Mouse (Mus musculus) hindbrain, embryonic 14.5 days (tissue): ENCODE results near the gene Galnt12. TPM values are rescaled to one million over a fixed set of nuclear protein-coding genes. Genes with fewer than 3 reads are reported as not detected.

Experiments
- ATAC-seq: fragments of 200-750 bp; cut with Nextera tagmentation; 2 replicates; pipeline ENCODE4 v1.8.0; 2017; ENCODE audit warnings: moderate number of reproducible peaks, mild to moderate bottlenecking, moderate TSS enrichment, moderate library complexity; ENCODE audit not compliant: low FRiP score
- DNase-seq: peaks from one replicate; pipeline ENCODE4 v3.0.0-alpha.2; 2015; ENCODE audit warnings: low spot score
- H3K27ac ChIP-seq: fragments of 300-500 bp; sonication (generic); 2 replicates; pipeline ENCODE4 v1.5.1; 2014; ENCODE audit warnings: mild to moderate bottlenecking, moderate library complexity
- H3K27me3 ChIP-seq: fragments of 300-500 bp; sonication (generic); 2 replicates; pipeline ENCODE4 v1.6.1; 2014; ENCODE audit warnings: mild to moderate bottlenecking, low read length, mixed read lengths; ENCODE audit not compliant: control insufficient read depth, insufficient read depth
- H3K36me3 ChIP-seq: fragments of 300-500 bp; sonication (generic); replicated peaks from 2 replicates; pipeline ENCODE4 v1.6.1; 2014; ENCODE audit not compliant: control insufficient read depth, insufficient read depth
- H3K4me1 ChIP-seq: fragments of 300-500 bp; sonication (generic); replicated peaks from 2 replicates; pipeline ENCODE4 v1.6.1; 2014; ENCODE audit warnings: antibody characterized with exemption, low read length, mixed read lengths; ENCODE audit not compliant: control insufficient read depth, insufficient read depth
- H3K4me2 ChIP-seq: fragments of 300-500 bp; sonication (generic); replicated peaks from 2 replicates; pipeline ENCODE4 v1.6.1; 2014; ENCODE audit warnings: mild to moderate bottlenecking, moderate library complexity
- H3K4me3 ChIP-seq: fragments of 300-500 bp; sonication (generic); replicated peaks from 2 replicates; pipeline ENCODE4 v1.5.1; 2014; ENCODE audit warnings: mild to moderate bottlenecking, low read length
- H3K9ac ChIP-seq: fragments of 300-500 bp; sonication (generic); 2 replicates; pipeline ENCODE4 v1.6.1; 2014
- H3K9me3 ChIP-seq: fragments of 300-500 bp; sonication (generic); 2 replicates; pipeline ENCODE4 v1.6.1; 2016; ENCODE audit warnings: low read length; ENCODE audit not compliant: control insufficient read depth
- WGBS: fragments of 180-500 bp; shearing (Covaris S2); extraction: QIAGEN DNeasy Blood & Tissue Kit; methylation state at CpG from one replicate; pipeline ENCODE4 v1.1.7; 2014; 5-methylcytosine and 5-hydroxymethylcytosine counted together
- polyA plus RNA-seq: library from polyadenylated mRNA; unstranded; fragments of >200 nt; fragmentation: Nextera tagmentation; extraction: Ambion mirVana; gene quantifications from 2 replicates; pipeline ENCODE4 v1.2.1, GENCODE M21; 2014

Galnt12 gene
- polyA plus RNA-seq, 1 experiment from 2014 or later: 1.2 TPM

DNA sequence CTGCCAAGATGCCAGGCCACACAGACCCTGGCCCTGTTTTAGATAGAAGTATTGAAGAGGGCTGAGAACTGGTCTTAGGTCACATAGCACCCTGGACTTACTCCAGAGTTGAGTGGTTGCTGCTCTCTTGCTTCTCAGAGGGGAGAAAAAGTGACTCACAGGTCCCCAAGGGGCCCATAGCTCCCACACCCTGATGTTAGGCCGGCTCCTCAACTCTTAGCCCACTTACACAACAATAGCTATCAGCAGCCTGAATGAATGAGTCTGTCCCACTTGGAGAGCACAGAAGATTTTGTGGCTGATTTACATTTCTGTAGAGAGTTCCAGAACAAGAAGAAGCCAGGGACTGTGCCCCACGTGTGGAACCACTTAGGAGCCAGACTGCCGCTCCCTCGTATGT lies 37.9 kb downstream of the Galnt12 start:
- H3K9me3 ChIP-seq: peaks cover 4% of the 10 kb centered on the region; the same call in 1 of the 2 replicates
- no peaks in the 10 kb centered on the region for H3K27me3 ChIP-seq
- H3K4me2 ChIP-seq: no peak overlapping the region
- H3K4me3 ChIP-seq: no peak overlapping the region
- WGBS: 54% methylated on average over 4 of the region's 4 CpGs
- H3K4me1 ChIP-seq: no peaks in the 10 kb centered on the region
- ATAC-seq: no peak
- no peak for DNase-seq
- H3K27ac ChIP-seq: no peak overlapping the region
- no peaks in the 10 kb centered on the region for H3K36me3 ChIP-seq
- H3K9ac ChIP-seq: no peak overlapping the region

DNA sequence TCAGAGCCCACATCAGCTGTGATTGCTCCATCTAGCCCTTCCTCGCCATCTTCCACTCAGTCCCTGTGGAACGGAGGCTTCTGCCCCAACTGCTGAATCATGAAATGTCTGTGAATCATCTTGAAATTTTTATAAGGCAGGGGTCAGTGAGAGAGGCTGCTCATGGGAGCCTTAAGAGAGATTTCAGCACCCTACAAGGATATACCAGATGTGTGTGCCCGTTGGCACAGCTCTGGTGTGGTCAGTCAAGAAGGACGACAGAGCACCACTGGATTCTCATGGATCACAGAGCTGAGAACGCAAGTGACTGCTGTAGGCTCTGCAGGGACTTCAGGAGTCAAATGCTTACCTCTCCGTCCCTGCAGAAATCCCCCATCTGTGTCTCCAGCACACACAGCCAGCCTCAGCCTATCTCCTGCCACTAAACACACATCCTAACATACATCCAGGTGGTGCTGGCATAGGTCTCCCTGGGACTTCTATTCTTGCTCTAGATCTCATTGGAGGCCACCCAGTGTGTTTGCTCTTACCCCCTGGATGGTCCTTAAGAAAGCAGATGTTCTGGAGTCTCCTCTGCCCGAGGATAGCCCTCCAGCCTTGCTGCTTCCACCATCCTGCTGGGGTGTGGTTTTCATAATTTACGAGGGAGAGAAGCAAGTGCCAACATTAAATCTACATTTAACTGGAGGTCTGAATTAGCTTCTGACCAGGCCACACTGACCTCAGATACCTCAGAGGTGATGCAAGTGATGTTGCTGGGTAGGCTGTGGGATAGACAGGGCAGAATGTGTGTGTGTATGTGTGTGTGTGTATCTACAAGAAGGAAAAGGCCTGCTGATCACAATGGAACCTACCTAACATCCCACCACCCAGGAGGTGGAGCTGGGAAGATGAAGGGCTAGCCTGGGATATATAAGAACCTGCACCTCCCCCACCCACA lies 38.7 kb downstream of the Galnt12 start:
- DNase-seq (no peak), ATAC-seq (no peak)
- no peak overlapping the region for H3K4me3 ChIP-seq
- H3K9me3 ChIP-seq: peaks cover 4% of the 10 kb centered on the region; the same call in 1 of the 2 replicates
- H3K36me3 ChIP-seq: no peaks in the 10 kb centered on the region
- no peak overlapping the region for H3K9ac ChIP-seq
- no peak overlapping the region for H3K27ac ChIP-seq
- no peaks in the 10 kb centered on the region for H3K4me1 ChIP-seq
- no peaks in the 10 kb centered on the region for H3K27me3 ChIP-seq
- WGBS: 81% methylated on average over 8 of the region's 8 CpGs
- H3K4me2 ChIP-seq: no peak overlapping the region

DNA sequence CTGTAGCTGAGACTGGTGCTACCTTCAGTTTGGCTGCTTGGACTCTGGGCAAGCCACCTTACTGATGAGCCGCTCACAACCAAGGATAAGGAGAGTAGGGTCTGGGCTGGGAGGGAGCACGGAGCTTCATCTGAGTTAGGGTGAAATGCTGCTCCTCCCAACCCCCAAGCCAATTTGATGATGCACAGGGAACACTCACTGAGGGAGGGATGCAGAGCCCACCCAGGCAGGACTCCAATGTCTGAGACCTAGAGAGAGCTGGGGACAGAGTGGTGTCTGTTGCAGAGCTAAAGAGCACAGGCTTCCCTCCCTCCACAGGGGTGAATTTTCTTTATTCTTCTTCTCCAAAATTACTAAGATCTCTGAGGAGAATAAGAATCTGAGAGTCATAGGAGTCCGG lies 40.2 kb downstream of the Galnt12 start:
- WGBS: 88% methylated on average over 3 of the region's 3 CpGs
- Histone ChIP-seq H3K36me3 (no peaks in the 10 kb centered on the region), H3K27ac (no peak overlapping the region), H3K9ac (no peak overlapping the region), H3K4me3 (no peak overlapping the region), H3K9me3 (peaks cover 2% of the 10 kb centered on the region; the same call in 1 of the 2 replicates), H3K4me2 (no peak overlapping the region), H3K27me3 (no peaks in the 10 kb centered on the region), H3K4me1 (no peaks in the 10 kb centered on the region)
- ATAC-seq (no peak), DNase-seq (no peak)

DNA sequence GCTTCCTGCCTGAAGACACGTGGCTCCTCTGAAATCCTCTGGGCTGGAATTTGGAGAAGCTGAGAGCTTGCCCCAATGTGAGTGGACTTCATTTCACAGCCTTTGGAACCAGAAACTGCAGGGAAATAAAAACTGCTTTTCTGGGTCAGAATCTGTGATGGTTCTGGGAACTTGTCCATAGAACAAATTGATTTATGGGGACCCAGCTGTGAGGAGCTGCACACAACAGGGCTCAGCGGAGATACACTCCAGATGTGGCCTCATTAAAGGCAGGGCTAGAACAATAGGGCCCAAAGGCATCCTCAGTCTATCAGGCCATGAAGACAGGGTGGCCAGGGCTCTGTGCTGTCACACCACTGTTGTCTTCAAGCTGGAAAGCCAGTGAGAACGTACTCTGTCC lies 40.7 kb downstream of the Galnt12 start:
- DNase-seq (no peak), ATAC-seq (no peak)
- no peak overlapping the region for H3K4me2 ChIP-seq
- H3K4me1 ChIP-seq: no peaks in the 10 kb centered on the region
- no peaks in the 10 kb centered on the region for H3K9me3 ChIP-seq
- 41% methylated on average over 3 of the region's 3 CpGs for WGBS
- H3K27me3 ChIP-seq: no peaks in the 10 kb centered on the region
- no peaks in the 10 kb centered on the region for H3K36me3 ChIP-seq
- H3K9ac ChIP-seq: no peak overlapping the region
- H3K4me3 ChIP-seq: no peak overlapping the region
- no peak overlapping the region for H3K27ac ChIP-seq

DNA sequence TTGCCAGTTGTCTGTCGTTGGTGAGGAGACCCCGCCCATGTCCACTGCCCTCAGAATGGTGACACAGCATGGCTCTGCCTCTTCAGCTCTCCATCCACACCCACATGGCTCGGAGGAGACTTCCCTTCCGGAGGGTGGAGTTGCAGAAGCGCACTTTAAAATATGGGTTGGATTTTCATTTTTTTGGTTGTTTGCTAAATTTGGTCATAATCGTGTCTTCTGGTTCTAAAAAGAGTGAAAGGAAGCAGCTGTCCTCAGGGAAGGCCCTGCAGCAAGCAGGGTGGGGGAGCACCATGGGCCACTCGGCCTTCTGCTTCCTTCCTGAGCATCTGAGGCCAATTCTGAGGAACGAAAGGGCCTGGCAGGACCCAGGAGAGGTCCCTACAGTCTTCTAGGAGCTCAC lies 45.0 kb downstream of the Galnt12 start:
- ATAC-seq: no peak
- H3K27ac ChIP-seq: no peak overlapping the region
- WGBS: 85% methylated on average over 8 of the region's 8 CpGs

DNA sequence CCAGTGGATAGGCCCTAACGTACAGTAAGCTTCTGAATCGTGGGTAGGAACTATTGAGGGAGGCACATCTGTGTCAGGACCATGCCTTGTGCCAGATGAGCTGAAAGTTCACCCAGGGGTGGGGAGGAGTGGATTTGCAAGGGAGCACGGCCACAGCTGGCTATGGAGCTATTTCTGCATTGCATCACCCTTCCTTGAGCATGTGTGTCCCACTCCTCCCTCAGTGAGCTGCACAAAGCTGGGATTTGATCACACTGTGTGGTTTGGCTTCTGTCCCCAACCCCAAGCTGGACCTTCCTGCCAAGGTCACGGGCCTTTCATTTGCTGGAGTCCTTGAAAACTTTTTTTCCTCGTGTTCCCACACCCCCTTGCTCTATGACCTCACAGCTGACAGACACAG lies 45.8 kb downstream of the Galnt12 start:
- Histone ChIP-seq H3K27me3 (no peaks in the 10 kb centered on the region), H3K4me1 (0 out of 2 replicates have a peak, but pooled peaks cover 15% of the 10 kb centered on the region), H3K9ac (no peak overlapping the region), H3K36me3 (no peaks in the 10 kb centered on the region), H3K9me3 (no peaks in the 10 kb centered on the region), H3K4me3 (no peak overlapping the region), H3K4me2 (no peak overlapping the region), H3K27ac (no peak overlapping the region)
- WGBS: 82% methylated on average over 5 of the region's 5 CpGs
- ATAC-seq (no peak), DNase-seq (no peak)

More for the DNA sequence above, 45.0 kb downstream of the Galnt12 start:
- Histone ChIP-seq H3K9me3 (no peaks in the 10 kb centered on the region), H3K36me3 (no peaks in the 10 kb centered on the region), H3K4me1 (0 out of 2 replicates have a peak, but pooled peaks cover 7% of the 10 kb centered on the region), H3K4me3 (no peak overlapping the region), H3K27me3 (no peaks in the 10 kb centered on the region), H3K9ac (no peak overlapping the region), H3K4me2 (no peak overlapping the region)
- no peak for DNase-seq

DNA sequence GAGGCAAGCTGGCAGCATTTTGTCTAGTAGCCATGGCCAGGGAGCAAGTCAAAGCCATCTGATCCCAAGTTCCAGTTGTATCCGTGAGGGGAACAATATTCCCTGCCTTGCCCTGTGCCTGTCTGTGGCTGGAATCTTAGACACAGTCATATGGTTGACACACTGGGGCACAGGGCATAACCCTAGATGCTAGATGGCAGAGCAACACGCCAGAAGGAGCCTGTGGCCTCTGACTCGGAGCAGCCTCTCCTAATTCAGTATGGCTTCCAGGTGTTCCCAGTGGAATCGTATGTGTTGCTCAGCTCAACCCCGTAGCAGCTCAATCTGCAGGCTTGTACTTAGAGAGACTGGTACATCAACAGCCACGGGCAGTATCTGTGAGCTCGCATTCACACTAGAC lies 46.7 kb downstream of the Galnt12 start:
- Histone ChIP-seq H3K36me3 (no peaks in the 10 kb centered on the region), H3K27ac (no peak overlapping the region), H3K4me2 (no peak overlapping the region), H3K4me3 (no peak overlapping the region), H3K9ac (no peak overlapping the region), H3K9me3 (no peaks in the 10 kb centered on the region), H3K27me3 (no peaks in the 10 kb centered on the region), H3K4me1 (0 out of 2 replicates have a peak, but pooled peaks cover 16% of the 10 kb centered on the region)
- ATAC-seq: no peak
- DNase-seq: no peak
- WGBS: 79% methylated on average over 7 of the region's 7 CpGs

DNA sequence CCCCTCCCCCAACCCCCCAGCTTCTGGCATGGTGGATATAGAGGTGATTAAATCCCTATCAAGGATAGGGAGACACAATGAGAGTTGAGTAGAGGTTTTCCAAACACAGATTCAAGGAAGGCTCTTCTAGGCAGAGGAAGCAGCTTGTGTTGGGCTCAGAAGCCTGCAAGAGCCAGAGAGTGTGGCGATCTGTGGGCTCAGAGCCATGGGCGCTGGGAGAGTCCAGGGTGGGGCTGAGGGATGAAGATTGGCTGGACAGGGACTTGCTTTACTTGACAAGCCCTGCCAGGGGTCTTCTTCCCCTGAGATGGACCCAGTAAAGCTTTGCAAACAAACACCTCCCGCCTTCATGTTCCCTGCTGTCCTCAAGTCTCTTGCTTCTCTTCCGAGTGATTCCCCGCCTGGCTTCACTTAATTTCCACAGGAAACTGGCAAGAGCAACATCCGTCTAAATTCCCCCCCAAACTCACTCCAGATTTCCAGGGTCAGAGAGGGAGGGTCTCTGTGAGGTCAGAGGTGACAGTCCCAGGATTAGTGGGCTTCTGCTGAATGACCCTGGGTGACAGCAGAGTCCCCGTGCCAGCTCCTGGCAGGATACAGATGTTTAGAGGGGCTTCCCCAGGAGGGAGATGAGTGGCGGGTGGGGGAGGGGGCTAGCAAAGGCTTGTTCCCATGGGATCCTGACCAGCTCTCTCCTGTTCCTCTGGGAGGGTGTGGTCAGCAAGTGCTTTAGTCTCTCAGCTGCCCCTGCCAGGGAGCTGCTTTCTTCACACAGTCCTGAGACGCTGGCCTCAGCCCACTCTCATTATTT lies 47.5 kb downstream of the Galnt12 start:
- Histone ChIP-seq H3K9ac (no peak overlapping the region), H3K36me3 (no peaks in the 10 kb centered on the region), H3K4me3 (no peak overlapping the region), H3K27me3 (no peaks in the 10 kb centered on the region), H3K4me1 (0 out of 2 replicates have a peak, but pooled peaks cover 16% of the 10 kb centered on the region), H3K4me2 (no peak overlapping the region), H3K9me3 (no peaks in the 10 kb centered on the region), H3K27ac (no peak overlapping the region)
- DNase-seq (no peak), ATAC-seq (no peak)
- 35% methylated on average over 9 of the region's 9 CpGs for WGBS

DNA sequence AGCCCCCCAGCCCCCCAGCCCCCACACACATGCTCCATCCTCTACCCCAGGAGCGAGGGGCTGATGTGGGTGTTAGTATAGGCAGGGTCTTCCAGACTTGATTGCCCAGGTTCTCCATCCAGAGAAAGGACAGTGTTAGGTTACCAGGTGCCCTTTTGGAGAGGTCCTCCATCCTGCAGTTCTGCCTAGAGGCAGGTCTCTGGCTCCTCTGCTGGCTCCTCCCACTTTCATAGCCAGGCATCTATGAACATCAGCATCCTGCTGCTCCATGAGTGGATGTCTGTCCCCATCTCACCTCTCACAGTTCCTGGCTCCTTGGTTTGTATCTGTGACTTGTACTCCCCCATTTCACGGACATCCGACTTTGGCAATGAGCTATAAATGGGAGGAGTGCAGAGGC lies 48.6 kb downstream of the Galnt12 start:
- 87% methylated on average over 3 of the region's 3 CpGs for WGBS
- no peak overlapping the region for H3K4me3 ChIP-seq
- no peaks in the 10 kb centered on the region for H3K36me3 ChIP-seq
- no peak overlapping the region for H3K9ac ChIP-seq
- 0 out of 2 replicates have a peak, but pooled peaks cover 16% of the 10 kb centered on the region for H3K4me1 ChIP-seq
- no peak overlapping the region for H3K27ac ChIP-seq
- no peak for DNase-seq
- H3K4me2 ChIP-seq: no peak overlapping the region
- no peaks in the 10 kb centered on the region for H3K27me3 ChIP-seq
- no peaks in the 10 kb centered on the region for H3K9me3 ChIP-seq
- ATAC-seq: no peak
